Mouse (Mus musculus) MEL (cell line): ENCODE data around the gene Sfrp5. TPM values are rescaled to one million over a fixed set of nuclear protein-coding genes. Genes with fewer than 3 reads are reported as not detected.
A peak's percentile ranks its signal among the peaks of the same experiment; 100 is the strongest.

Source experiments
- DNase-seq: peaks from one replicate; pipeline ENCODE4 v3.0.0; 2011; ENCODE audit warnings: low read depth, low spot score
- H3K27ac ChIP-seq: 2 replicates; pipeline ENCODE4 v1.5.1; 2012; ENCODE audit warnings: low read depth, mild to moderate bottlenecking, control low read depth, low read length, moderate library complexity; ENCODE audit not compliant: control insufficient read depth
- H3K27me3 ChIP-seq, 2 experiments: fragments of 150-350 bp in 1 of 2; sonication (generic) in 1 of 2; 2 replicates each; pipeline ENCODE4 v1.6.1; 2012; ENCODE audit warnings: low read length in 2 of 2, mild to moderate bottlenecking in 2 of 2, improper control_type of control experiment in 1 of 2, moderate library complexity in 1 of 2; ENCODE audit not compliant: insufficient read depth in 2 of 2, control insufficient read depth in 1 of 2
- H3K36me3 ChIP-seq, 2 experiments: 2 replicates each; pipeline ENCODE4 v1.6.1; 2012 to 2014; ENCODE audit warnings: low read length in 2 of 2, improper control_type of control experiment in 1 of 2, inconsistent platforms in 1 of 2, mild to moderate bottlenecking in 1 of 2; ENCODE audit not compliant: insufficient read depth in 2 of 2, control insufficient read depth in 1 of 2
- H3K4me1 ChIP-seq, 2 experiments: fragments of 150-350 bp in 1 of 2; sonication (generic) in 1 of 2; 2 replicates each; pipeline ENCODE4 v1.6.1; 2012; ENCODE audit warnings: low read length in 2 of 2, improper control_type of control experiment in 1 of 2, mild to moderate bottlenecking in 1 of 2; ENCODE audit not compliant: insufficient read depth in 2 of 2, control insufficient read depth in 1 of 2
- H3K4me3 ChIP-seq, 2 experiments: fragments of 150-350 bp in 1 of 2; sonication (generic) in 1 of 2; 2 replicates each; pipeline ENCODE4 v1.5.1; 2012; ENCODE audit warnings: low read depth in 2 of 2, low read length in 2 of 2, mild to moderate bottlenecking in 2 of 2, moderate library complexity in 2 of 2, control low read depth in 1 of 2, improper control_type of control experiment in 1 of 2; ENCODE audit not compliant: control insufficient read depth in 1 of 2, insufficient read depth in 1 of 2
- H3K79me2 ChIP-seq: 2 replicates; pipeline ENCODE4 v1.6.1; 2012; ENCODE audit warnings: mild to moderate bottlenecking, low read length, moderate library complexity; ENCODE audit not compliant: control insufficient read depth, poor library complexity, insufficient read depth
- H3K9ac ChIP-seq: 2 replicates; pipeline ENCODE4 v1.6.1; 2012; ENCODE audit warnings: low read depth, mild to moderate bottlenecking, control low read depth, low read length, moderate library complexity; ENCODE audit not compliant: control insufficient read depth, poor library complexity, severe bottlenecking
- H3K9me3 ChIP-seq: fragments of 150-350 bp; sonication (generic); replicated peaks from 2 replicates; pipeline ENCODE4 v1.6.1; 2012; ENCODE audit warnings: mild to moderate bottlenecking, low read length, improper control_type of control experiment, moderate library complexity; ENCODE audit not compliant: insufficient read depth
- BHLHE40 ChIP-seq: IDR thresholded peaks from 2 replicates; pipeline ENCODE4 v1.6.1; 2012; ENCODE audit warnings: low read depth, mild to moderate bottlenecking, inconsistent platforms, low read length, improper control_type of control experiment, borderline replicate concordance
- CHD2 ChIP-seq: IDR thresholded peaks from 2 replicates; pipeline ENCODE4 v1.6.1; 2011; ENCODE audit warnings: low read length, improper control_type of control experiment
- CTCF ChIP-seq, 3 experiments: IDR thresholded peaks in 2 of 3; conservative IDR thresholded peaks in 1 of 3; 2 replicates each; pipeline ENCODE4 v1.5.1; 2011 to 2012; ENCODE audit warnings: low read length in 3 of 3, low read depth in 2 of 3, mild to moderate bottlenecking in 2 of 3, improper control_type of control experiment in 1 of 3, inconsistent platforms in 1 of 3, mixed read lengths in 1 of 3, moderate library complexity in 1 of 3; ENCODE audit not compliant: control insufficient read depth in 1 of 3, insufficient read depth in 1 of 3, poor library complexity in 1 of 3, severe bottlenecking in 1 of 3
- E2F4 ChIP-seq: IDR thresholded peaks from 2 replicates; pipeline ENCODE4 v1.6.1; 2011; ENCODE audit warnings: low read depth, low read length, improper control_type of control experiment, borderline replicate concordance
- ELF1 ChIP-seq: IDR thresholded peaks from 2 replicates; pipeline ENCODE4 v1.6.1; 2014; ENCODE audit warnings: low read depth, mild to moderate bottlenecking, inconsistent platforms, low read length, improper control_type of control experiment, moderate library complexity
- EP300 ChIP-seq, 2 experiments: IDR thresholded peaks; 2 replicates each; pipeline ENCODE4 v1.6.1; 2011; ENCODE audit warnings: improper control_type of control experiment in 2 of 2, low read length in 2 of 2, low read depth in 1 of 2, mild to moderate bottlenecking in 1 of 2
- ETS1 ChIP-seq: IDR thresholded peaks from 2 replicates; pipeline ENCODE4 v1.6.1; 2012; ENCODE audit warnings: low read depth, mild to moderate bottlenecking, inconsistent platforms, low read length, improper control_type of control experiment, moderate library complexity
- GATA1 ChIP-seq: IDR thresholded peaks from 2 replicates; pipeline ENCODE4 v1.6.1; 2011; ENCODE audit warnings: low read depth, low read length, improper control_type of control experiment
- HCFC1 ChIP-seq: IDR thresholded peaks from 2 replicates; pipeline ENCODE4 v1.6.1; 2012; ENCODE audit warnings: low read depth, mild to moderate bottlenecking, inconsistent platforms, low read length, improper control_type of control experiment, moderate library complexity
- JUND ChIP-seq: IDR thresholded peaks from 2 replicates; pipeline ENCODE4 v1.6.1; 2011; ENCODE audit warnings: low read depth, mild to moderate bottlenecking, improper control_type of control experiment, low read length
- MAFK ChIP-seq: IDR thresholded peaks from 2 replicates; pipeline ENCODE4 v1.6.1; 2011; ENCODE audit warnings: low read depth, mild to moderate bottlenecking, low read length, improper control_type of control experiment, borderline replicate concordance
- MEF2A ChIP-seq: IDR thresholded peaks from 2 replicates; pipeline ENCODE4 v1.6.1; 2014; ENCODE audit warnings: low read depth, mild to moderate bottlenecking, inconsistent platforms, low read length, improper control_type of control experiment; ENCODE audit not compliant: poor library complexity, insufficient replicate concordance, severe bottlenecking; ENCODE audit errors: extremely low read depth
- MXI1 ChIP-seq: IDR thresholded peaks from 2 replicates; pipeline ENCODE4 v1.6.1; 2011; ENCODE audit warnings: mild to moderate bottlenecking, low read depth, low read length, improper control_type of control experiment
- MYC ChIP-seq: IDR thresholded peaks from 2 replicates; pipeline ENCODE4 v1.6.1; 2011; ENCODE audit warnings: low read depth, mild to moderate bottlenecking, low read length, improper control_type of control experiment, moderate library complexity
- NELFE ChIP-seq: IDR thresholded peaks from 2 replicates; pipeline ENCODE4 v1.6.1; 2011; ENCODE audit warnings: low read depth, low read length, improper control_type of control experiment
- NRF1 ChIP-seq: IDR thresholded peaks from 2 replicates; pipeline ENCODE4 v1.6.1; 2014; ENCODE audit warnings: low read depth, mild to moderate bottlenecking, inconsistent platforms, low read length, improper control_type of control experiment, moderate library complexity; ENCODE audit not compliant: poor library complexity, insufficient read depth, severe bottlenecking
- POLR2A ChIP-seq, 2 experiments: IDR thresholded peaks; 2 replicates each; pipeline ENCODE4 v1.6.1; 2011 to 2012; ENCODE audit warnings: low read length in 2 of 2, mild to moderate bottlenecking in 2 of 2, control low read depth in 1 of 2, improper control_type of control experiment in 1 of 2, low read depth in 1 of 2, moderate library complexity in 1 of 2; ENCODE audit not compliant: control insufficient read depth in 1 of 2, insufficient read depth in 1 of 2, poor library complexity in 1 of 2
- POLR2AphosphoS5 ChIP-seq: IDR thresholded peaks from 2 replicates; pipeline ENCODE4 v1.6.1; 2012; ENCODE audit warnings: low read depth, borderline replicate concordance, mild to moderate bottlenecking, inconsistent platforms, low read length, moderate library complexity, mixed read lengths
- RAD21 ChIP-seq: IDR thresholded peaks from 2 replicates; pipeline ENCODE4 v1.6.1; 2011; ENCODE audit warnings: mild to moderate bottlenecking, low read depth, low read length, improper control_type of control experiment
- RCOR1 ChIP-seq: IDR thresholded peaks from 2 replicates; pipeline ENCODE4 v1.6.1; 2012; ENCODE audit warnings: low read depth, mild to moderate bottlenecking, inconsistent platforms, low read length, improper control_type of control experiment
- SMC3 ChIP-seq: IDR thresholded peaks from 2 replicates; pipeline ENCODE4 v1.6.1; 2011; ENCODE audit warnings: low read depth, low read length, improper control_type of control experiment
- TCF12 ChIP-seq: IDR thresholded peaks from 2 replicates; pipeline ENCODE4 v1.6.1; 2014; ENCODE audit warnings: low read depth, mild to moderate bottlenecking, inconsistent platforms, low read length, improper control_type of control experiment, moderate library complexity
- USF1 ChIP-seq: IDR thresholded peaks from 2 replicates; pipeline ENCODE4 v1.6.1; 2014; ENCODE audit warnings: low read depth, mild to moderate bottlenecking, inconsistent platforms, low read length, improper control_type of control experiment, moderate library complexity
- USF2 ChIP-seq, 2 experiments: IDR thresholded peaks; 2 replicates each; pipeline ENCODE4 v1.6.1; 2011 to 2012; ENCODE audit warnings: improper control_type of control experiment in 2 of 2, low read length in 2 of 2, borderline replicate concordance in 1 of 2, inconsistent platforms in 1 of 2, low read depth in 1 of 2, mild to moderate bottlenecking in 1 of 2; ENCODE audit not compliant: insufficient read depth in 1 of 2
- ZC3H11A ChIP-seq: IDR thresholded peaks from 2 replicates; pipeline ENCODE4 v1.6.1; 2012; ENCODE audit warnings: low read depth, mild to moderate bottlenecking, inconsistent platforms, low read length, improper control_type of control experiment
- ZKSCAN1 ChIP-seq: IDR thresholded peaks from 2 replicates; pipeline ENCODE4 v1.6.1; 2012; ENCODE audit warnings: low read depth, mild to moderate bottlenecking, inconsistent platforms, low read length, improper control_type of control experiment, moderate library complexity
- ZMIZ1 ChIP-seq: IDR thresholded peaks from 2 replicates; pipeline ENCODE4 v1.6.1; 2012; ENCODE audit warnings: low read depth, mild to moderate bottlenecking, inconsistent platforms, low read length, improper control_type of control experiment, moderate library complexity
- ZNF384 ChIP-seq: IDR thresholded peaks from 2 replicates; pipeline ENCODE4 v1.6.1; 2012; ENCODE audit warnings: low read depth, mild to moderate bottlenecking, inconsistent platforms, low read length, improper control_type of control experiment
- polyA plus RNA-seq, 2 experiments: library from polyadenylated mRNA; stranded (reverse) in 1 of 2; unstranded in 1 of 2; fragments of >175 nt in 1 of 2; fragments of >200 nt in 1 of 2; gene quantifications; 2 replicates each; pipeline versions ENCODE4 v1.2.1 to v1.2.4; 2012; ENCODE audit warnings: low replicate concordance in 2 of 2, low read depth in 1 of 2; ENCODE audit not compliant: insufficient read length in 2 of 2, insufficient read depth in 1 of 2, missing spikeins in 1 of 2
- total RNA-seq: library from RNA; depleted of rRNA; stranded (reverse); fragments of 300-350 nt; gene quantifications from 2 replicates; pipeline ENCODE4 v1.2.3, GENCODE M21; 2012

Gene Sfrp5
- total and polyA plus RNA-seq, 3 experiments: 0.50 TPM; not detected in 2

GRCm38 (mm10) chr19:42170025-42170969, 31.8 kb downstream of the Sfrp5 start (continued):
- TF ChIP-seq ZMIZ1 (peak; percentile 34; the same call in 1 of the 2 replicates), MAFK (no peak), ZNF384 (peak; percentile 99), CTCF (IDR thresholded peaks at IDR 0.05 in 2 of 3, conservative IDR thresholded peaks at IDR 0.05 in 1 of 3; ENCODE audit: control insufficient read depth in 1 of 3, insufficient read depth in 1 of 3, low read depth in 2 of 3, low read length in 3 of 3, poor library complexity in 1 of 3, severe bottlenecking in 1 of 3) (no peak), EP300 (IDR thresholded peaks at IDR 0.05; ENCODE audit: low read depth in 1 of 2, low read length in 2 of 2) (peak in 1 of 2 experiments; percentile 32; a peak in 1 of 4 replicates)
- TF ChIP-seq, all 39 proteins: peak for 16

- peak; percentile 91 for DNase-seq
- Histone ChIP-seq H3K9ac (peak overlapping the region; percentile 56), H3K9me3 (no peaks in the 10 kb centered on the region), H3K79me2 (peaks cover 17% of the 10 kb centered on the region), H3K27ac (peak overlapping the region; percentile 79), H3K4me3 (peak overlapping the region; percentile 86 to 90), H3K36me3 (peaks cover 0 to 27% of the 10 kb centered on the region in 2 experiments; a peak in 2 of 4 replicates), H3K4me1 (peaks cover 13 to 32% of the 10 kb centered on the region in 2 experiments), H3K27me3 (no peaks in the 10 kb centered on the region)
- TF ChIP-seq E2F4 (no peak), ELF1 (0 out of 2 replicates have a peak, but pooled peaks have one; percentile 39), ZKSCAN1 (0 out of 2 replicates have a peak, but pooled peaks have one; percentile 60), JUND (peak; percentile 45; the same call in 1 of the 2 replicates), HCFC1 (peak; percentile 51; the same call in 1 of the 2 replicates), ETS1 (peak; percentile 99), RCOR1 (peak; percentile 98), SMC3 (no peak), USF2 (IDR thresholded peaks at IDR 0.05; ENCODE audit: borderline replicate concordance in 1 of 2, insufficient read depth in 1 of 2, low read depth in 1 of 2, low read length in 2 of 2) (no peak), ZC3H11A (0 out of 2 replicates have a peak, but pooled peaks have one; percentile 1), MYC (peak; percentile 59; the same call in 1 of the 2 replicates), POLR2A (IDR thresholded peaks at IDR 0.05; ENCODE audit: control insufficient read depth in 1 of 2, insufficient read depth in 1 of 2, low read depth in 1 of 2, low read length in 2 of 2, poor library complexity in 1 of 2) (no peak), TCF12 (peak; percentile 99), ZMIZ1 (no peak), ZNF384 (no peak; the same call in 1 of the 2 replicates), GATA1 (peak; percentile 100), NRF1 (no peak), USF1 (no peak; the same call in none of the 2 replicates), NELFE (no peak), CHD2 (peak; percentile 28; the same call in 1 of the 2 replicates), MXI1 (peak; percentile 89), MEF2A (peak; percentile 73; the same call in 1 of the 2 replicates), EP300 (IDR thresholded peaks at IDR 0.05; ENCODE audit: low read depth in 1 of 2, low read length in 2 of 2) (peak; percentile 95 to 97), CTCF (IDR thresholded peaks at IDR 0.05 in 2 of 3, conservative IDR thresholded peaks at IDR 0.05 in 1 of 3; ENCODE audit: control insufficient read depth in 1 of 3, insufficient read depth in 1 of 3, low read depth in 2 of 3, low read length in 3 of 3, poor library complexity in 1 of 3, severe bottlenecking in 1 of 3) (no peak), POLR2AphosphoS5 (no peak), RAD21 (no peak), BHLHE40 (peak; percentile 81)
Observed at GRCm38 (mm10) chr19:42169322-42169975, 32.6 kb downstream of the Sfrp5 start.
